Mouse (Mus musculus): ENCODE results near the gene Olfr930.

- TF ChIP-seq POLR2A (IDR thresholded peaks at IDR 0.05; ENCODE audit: low read depth, low read length): no peak
- TF ChIP-seq MXI1 (IDR thresholded peaks at IDR 0.05; ENCODE audit: low read depth, low read length): no peak
- TF ChIP-seq CHD1 (IDR thresholded peaks at IDR 0.05; ENCODE audit: low read depth, low read length): no peak
Measured at GRCm38 (mm10) chr9:38954124-38954416, 24.5 kb downstream of the Olfr930 start.
